Mouse (Mus musculus): ENCODE measurements around the gene Zbtb34.

DNA sequence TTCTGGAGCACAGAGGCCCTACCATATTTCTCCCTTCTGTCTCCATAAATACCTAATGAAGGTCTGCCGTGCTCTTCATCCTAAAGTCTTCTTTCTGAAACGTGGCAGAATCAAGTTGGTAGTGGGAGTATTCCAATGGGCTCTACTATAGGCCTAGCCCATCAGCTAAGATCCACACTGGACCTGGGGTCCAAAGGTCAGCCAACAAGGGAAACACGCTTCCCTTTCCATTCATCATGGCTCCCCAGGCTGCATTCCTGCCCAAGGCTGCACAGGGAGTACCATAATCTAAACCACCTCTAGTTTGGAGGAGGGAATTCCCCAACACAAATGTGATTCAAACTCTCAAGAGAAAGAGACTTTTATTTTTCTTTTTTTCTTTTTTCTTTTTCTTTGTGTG lies 61.7 kb downstream of the Zbtb34 start:
- TF ChIP-seq CTCF (IDR thresholded peaks at IDR 0.05; ENCODE audit: low read depth) (no peak), EP300 (IDR thresholded peaks at IDR 0.05; ENCODE audit: low read depth) (no peak)
